Mouse (Mus musculus) lung, adult 2 months (tissue): ENCODE measurements around the gene Dop1b.

Source experiments
- CTCF ChIP-seq: fragments of 200-500 bp; IDR thresholded peaks from 2 replicates; pipeline ENCODE4 v1.5.1; 2011; ENCODE audit warnings: mild to moderate bottlenecking, low read length, control low read depth; ENCODE audit not compliant: insufficient read depth
- POLR2A ChIP-seq: fragments of 200-500 bp; IDR thresholded peaks from 2 replicates; pipeline ENCODE4 v1.6.1; 2011; ENCODE audit warnings: low read depth, mild to moderate bottlenecking, control low read depth, low read length, borderline replicate concordance; ENCODE audit errors: extremely low read depth

- TF ChIP-seq CTCF (no peak), POLR2A (no peak)
Measured at GRCm38 (mm10) chr16:93669521-93669920, 42.2 kb upstream of the Dop1b start.
